Mouse (Mus musculus) erythroblast, embryonic 14.5 days (primary cell): Measurements from ENCODE around the gene 1110017D15Rik. TPM values are rescaled to one million over a fixed set of nuclear protein-coding genes. Genes with fewer than 3 reads are reported as not detected.

ENCODE experiments used
- H3K27me3 ChIP-seq: 2 replicates; pipeline ENCODE4 v1.6.1; 2012; ENCODE audit warnings: inconsistent platforms; ENCODE audit not compliant: control insufficient read depth
- H3K36me3 ChIP-seq: 2 replicates; pipeline ENCODE4 v1.6.1; 2012; ENCODE audit warnings: mild to moderate bottlenecking, inconsistent platforms; ENCODE audit not compliant: control insufficient read depth
- H3K4me1 ChIP-seq: 2 replicates; pipeline ENCODE4 v1.6.1; 2012; ENCODE audit warnings: inconsistent platforms; ENCODE audit not compliant: control insufficient read depth
- H3K4me3 ChIP-seq: replicated peaks from 2 replicates; pipeline ENCODE3; 2012; ENCODE audit warnings: moderate library complexity, mild to moderate bottlenecking, inconsistent platforms
- H3K9me3 ChIP-seq: 2 replicates; pipeline ENCODE4 v1.6.1; 2012; ENCODE audit warnings: low read length, inconsistent platforms, mixed read lengths; ENCODE audit not compliant: control insufficient read depth
- GATA1 ChIP-seq: IDR thresholded peaks from 2 replicates; pipeline ENCODE4 v1.6.1; 2012; ENCODE audit warnings: low read length, inconsistent platforms, mixed read lengths
- TAL1 ChIP-seq: IDR thresholded peaks from 3 replicates; pipeline ENCODE4 v1.6.1; 2012; ENCODE audit warnings: low read length, inconsistent platforms, mixed read lengths
- polyA plus RNA-seq: library from polyadenylated mRNA; stranded (reverse); fragments of >175 nt; gene quantifications from 2 replicates; pipeline ENCODE4 v1.2.3, GENCODE M21; 2012

1110017D15Rik gene
- 0.11 TPM in 1 of 2 replicates, not detected in the other for polyA plus RNA-seq

GRCm38 (mm10) chr4:41517233-41517632, at the start of gene 1110017D15Rik:
Gene 1110017D15Rik, minus strand, starts transcription at chr4:41517333.
- H3K36me3 ChIP-seq, result no peaks in the 10 kb centered on the region
- H3K27me3 ChIP-seq, result peaks cover 4% of the 10 kb centered on the region
- TF ChIP-seq GATA1 (no peak), TAL1 (no peak)
- H3K4me3 ChIP-seq, result no peak within 1 kb of the TSS
- no peaks in the 10 kb centered on the region for H3K4me1 ChIP-seq
- H3K9me3 ChIP-seq, result no peaks in the 10 kb centered on the region

- H3K27me3 ChIP-seq, result peaks cover 42% of the 10 kb centered on the region
- peaks cover 20% of the 10 kb centered on the region for H3K4me1 ChIP-seq
- H3K9me3 ChIP-seq, result 0 out of 2 replicates have a peak, but pooled peaks cover 4% of the 10 kb centered on the region
- no peak overlapping the region for H3K4me3 ChIP-seq
- no peaks in the 10 kb centered on the region for H3K36me3 ChIP-seq
- TF ChIP-seq TAL1, result no peak
- TF ChIP-seq GATA1, result no peak
Measured at GRCm38 (mm10) chr4:41566123-41566522, 49.0 kb upstream of the 1110017D15Rik start.

- Histone ChIP-seq H3K4me3 (no peak overlapping the region), H3K9me3 (no peaks in the 10 kb centered on the region), H3K36me3 (no peaks in the 10 kb centered on the region), H3K4me1 (peaks cover 4% of the 10 kb centered on the region), H3K27me3 (peaks cover 16% of the 10 kb centered on the region)
- TF ChIP-seq TAL1, result no peak
- TF ChIP-seq GATA1, result no peak
Measured at GRCm38 (mm10) chr4:41563297-41563696, 46.2 kb upstream of the 1110017D15Rik start.

GRCm38 (mm10) chr4:41557092-41557491, 40.0 kb upstream of the 1110017D15Rik start:
- H3K27me3 ChIP-seq, result no peaks in the 10 kb centered on the region
- H3K9me3 ChIP-seq, result no peaks in the 10 kb centered on the region
- no peaks in the 10 kb centered on the region for H3K4me1 ChIP-seq
- TF ChIP-seq GATA1, result no peak
- TF ChIP-seq TAL1, result no peak
- no peak overlapping the region for H3K4me3 ChIP-seq
- no peaks in the 10 kb centered on the region for H3K36me3 ChIP-seq

- Histone ChIP-seq H3K9me3 (no peaks in the 10 kb centered on the region), H3K4me1 (no peaks in the 10 kb centered on the region), H3K27me3 (no peaks in the 10 kb centered on the region), H3K4me3 (no peak overlapping the region), H3K36me3 (no peaks in the 10 kb centered on the region)
- TF ChIP-seq GATA1 (no peak), TAL1 (no peak)
Measured at GRCm38 (mm10) chr4:41556311-41556953, 39.3 kb upstream of the 1110017D15Rik start.

- no peaks in the 10 kb centered on the region for H3K9me3 ChIP-seq
- TF ChIP-seq GATA1, result no peak
- TF ChIP-seq TAL1, result no peak
- no peaks in the 10 kb centered on the region for H3K27me3 ChIP-seq
- H3K4me1 ChIP-seq, result no peaks in the 10 kb centered on the region
- H3K4me3 ChIP-seq, result no peak overlapping the region
- H3K36me3 ChIP-seq, result no peaks in the 10 kb centered on the region
Measured at GRCm38 (mm10) chr4:41554994-41555663, 38.0 kb upstream of the 1110017D15Rik start.

- no peak for TF ChIP-seq TAL1
- no peak for TF ChIP-seq GATA1
Measured at GRCm38 (mm10) chr4:41553116-41553515, 36.0 kb upstream of the 1110017D15Rik start.

GRCm38 (mm10) chr4:41552529-41552928, 35.4 kb upstream of the 1110017D15Rik start:
- Histone ChIP-seq H3K4me1 (no peaks in the 10 kb centered on the region), H3K36me3 (no peaks in the 10 kb centered on the region), H3K27me3 (no peaks in the 10 kb centered on the region), H3K9me3 (no peaks in the 10 kb centered on the region), H3K4me3 (no peak overlapping the region)
- no peak for TF ChIP-seq GATA1
- TF ChIP-seq TAL1, result no peak

More at GRCm38 (mm10) chr4:41553116-41553515, 36.0 kb upstream of the 1110017D15Rik start:
- Histone ChIP-seq H3K9me3 (no peaks in the 10 kb centered on the region), H3K27me3 (no peaks in the 10 kb centered on the region), H3K36me3 (no peaks in the 10 kb centered on the region), H3K4me1 (no peaks in the 10 kb centered on the region), H3K4me3 (no peak overlapping the region)

- H3K4me1 ChIP-seq, result no peaks in the 10 kb centered on the region
- TF ChIP-seq TAL1, result no peak
- TF ChIP-seq GATA1, result no peak
- H3K36me3 ChIP-seq, result no peaks in the 10 kb centered on the region
- H3K9me3 ChIP-seq, result no peaks in the 10 kb centered on the region
- H3K27me3 ChIP-seq, result no peaks in the 10 kb centered on the region
- no peak overlapping the region for H3K4me3 ChIP-seq
Measured at GRCm38 (mm10) chr4:41547086-41547485, 30.0 kb upstream of the 1110017D15Rik start.
